Mouse (Mus musculus): ENCODE data around the gene Atp5g3.

Atp5g3 gene

GRCm38 (mm10) chr2:73893473-73894270 is 17.5 kb downstream of the Atp5g3 start:
- no peak for DNase-seq (ENCODE audit: low spot score)

DNA sequence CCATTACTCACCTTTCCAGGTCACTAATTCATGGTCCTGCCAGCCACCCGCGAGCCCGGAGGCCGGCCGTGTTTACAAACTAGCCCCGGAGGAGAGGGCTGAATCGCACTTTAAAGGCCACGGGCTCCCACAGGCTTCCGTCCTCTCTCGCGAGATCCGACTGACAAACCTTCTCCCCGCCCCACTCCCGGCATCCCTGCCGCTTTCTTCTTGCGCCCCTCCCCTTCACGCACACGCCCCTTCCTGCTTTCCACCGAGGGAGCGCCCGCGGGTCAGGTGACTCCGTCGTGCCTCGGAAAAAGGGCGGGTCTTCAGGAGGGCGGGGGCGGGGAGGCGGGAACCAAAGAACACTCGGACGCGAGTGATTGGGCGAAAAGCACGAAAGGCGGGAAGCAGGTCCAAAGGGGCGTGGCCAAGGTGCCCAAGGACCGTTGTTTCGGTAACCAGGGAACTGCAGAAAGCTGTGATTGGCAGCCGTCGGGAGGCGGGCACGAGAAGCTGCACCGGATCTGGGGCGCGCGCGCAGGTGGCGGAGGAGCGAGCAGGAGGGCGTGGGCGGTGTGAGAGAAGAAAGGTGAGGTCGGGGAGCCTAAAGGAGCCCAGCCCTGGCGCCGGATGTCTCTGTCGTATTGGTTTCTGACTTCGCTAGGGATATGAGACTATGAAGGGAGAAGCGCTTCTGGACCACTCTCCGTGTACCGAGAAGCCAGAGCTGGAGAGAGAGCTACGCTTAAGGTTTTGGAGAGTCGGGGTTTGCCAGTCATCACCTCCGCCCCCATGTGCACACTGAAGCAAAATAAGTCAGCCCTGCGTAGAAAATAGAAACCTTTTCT is 18.4 kb downstream of the Atp5g3 start, which contains the start of gene Atf2:
Gene Atf2 (minus strand): TSS at position 176 of the 833 bp plus-strand sequence.
- peak; percentile 96 for DNase-seq (ENCODE audit: low spot score)

- DNase-seq (ENCODE audit: low spot score): no peak
Measured at GRCm38 (mm10) chr2:73891701-73892463, 19.2 kb downstream of the Atp5g3 start.

GRCm38 (mm10) chr2:73885997-73886396 is 25.1 kb downstream of the Atp5g3 start:
- no peak for DNase-seq (ENCODE audit: low spot score)

DNA sequence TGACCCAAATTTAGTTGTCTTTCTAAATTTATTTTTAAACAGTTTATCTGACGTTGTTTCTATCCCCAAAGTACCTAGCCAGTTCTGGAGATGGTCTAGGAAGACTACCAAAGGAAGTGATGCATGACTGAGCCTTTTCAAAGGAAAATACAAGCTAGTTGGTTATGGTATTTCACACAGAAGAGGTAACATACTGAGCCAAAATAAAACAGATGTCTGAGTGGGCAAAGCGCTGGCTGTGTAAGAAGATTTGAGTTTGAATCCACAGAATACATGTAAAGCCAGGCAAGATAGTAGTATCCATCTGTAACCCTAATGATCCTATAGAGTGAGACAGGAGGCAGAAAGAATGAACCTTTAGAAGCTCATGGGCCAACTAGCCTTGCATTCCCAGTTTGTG is 33.2 kb downstream of the Atp5g3 start:
- no peak for DNase-seq (ENCODE audit: low spot score)

GRCm38 (mm10) chr2:73867764-73868487 is 43.2 kb downstream of the Atp5g3 start:
- DNase-seq (ENCODE audit: low spot score): peak; percentile 78

GRCm38 (mm10) chr2:73860046-73860624 is 51.0 kb downstream of the Atp5g3 start:
- DNase-seq (ENCODE audit: low spot score): no peak
